Mouse (Mus musculus) bone marrow macrophage, adult 2 months (primary cell): ENCODE results near the gene Cttnbp2. TPM values are rescaled to one million over a fixed set of nuclear protein-coding genes. Genes with fewer than 3 reads are reported as not detected.

Source experiments
- H3K27ac ChIP-seq: 2 replicates; pipeline ENCODE4 v1.5.1; 2012; ENCODE audit warnings: low read depth, low read length; ENCODE audit not compliant: insufficient read depth
- H3K4me1 ChIP-seq: 2 replicates; pipeline ENCODE4 v1.6.1; 2012; ENCODE audit warnings: low read length; ENCODE audit not compliant: control insufficient read depth, insufficient read depth
- H3K4me3 ChIP-seq: 2 replicates; pipeline ENCODE4 v1.5.1; 2012; ENCODE audit warnings: mild to moderate bottlenecking, low read length, moderate library complexity; ENCODE audit not compliant: insufficient read depth
- CTCF ChIP-seq: IDR thresholded peaks from 2 replicates; pipeline ENCODE4 v1.5.1; 2012; ENCODE audit warnings: low read depth, mild to moderate bottlenecking, low read length, moderate library complexity
- POLR2A ChIP-seq: IDR thresholded peaks from 2 replicates; pipeline ENCODE4 v1.6.1; 2012; ENCODE audit warnings: mild to moderate bottlenecking, low read depth, low read length, borderline replicate concordance
- polyA plus RNA-seq: library from polyadenylated mRNA; stranded (reverse); fragments of >200 nt; gene quantifications from 2 replicates; pipeline ENCODE4 v1.2.4, GENCODE M21; 2012; ENCODE audit not compliant: missing spikeins, insufficient read depth, insufficient read length

Cttnbp2 gene
- polyA plus RNA-seq, 1 experiment: not detected

DNA sequence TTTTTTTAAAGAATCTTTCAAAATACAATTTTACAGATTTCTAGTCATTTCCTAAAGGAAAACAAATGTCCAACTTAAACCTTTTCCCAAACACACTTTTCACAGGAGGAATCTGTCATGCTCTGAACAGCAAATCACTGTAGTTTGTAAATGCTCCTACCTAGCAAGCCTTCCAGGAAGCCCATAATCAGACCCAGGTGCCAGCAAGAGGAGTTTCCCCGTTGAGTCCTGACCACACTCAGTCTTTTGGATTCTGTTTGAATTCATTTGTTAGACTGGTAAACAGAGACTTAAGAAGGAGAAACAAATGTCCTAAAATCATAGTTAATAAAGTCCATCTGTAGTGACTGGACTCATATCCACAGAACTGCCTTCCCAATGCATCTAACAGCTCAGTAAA lies 40.1 kb downstream of the Cttnbp2 start:
- no peak overlapping the region for H3K27ac ChIP-seq
- no peak overlapping the region for H3K4me3 ChIP-seq
- no peaks in the 10 kb centered on the region for H3K4me1 ChIP-seq
- no peak for TF ChIP-seq CTCF
- no peak for TF ChIP-seq POLR2A

DNA sequence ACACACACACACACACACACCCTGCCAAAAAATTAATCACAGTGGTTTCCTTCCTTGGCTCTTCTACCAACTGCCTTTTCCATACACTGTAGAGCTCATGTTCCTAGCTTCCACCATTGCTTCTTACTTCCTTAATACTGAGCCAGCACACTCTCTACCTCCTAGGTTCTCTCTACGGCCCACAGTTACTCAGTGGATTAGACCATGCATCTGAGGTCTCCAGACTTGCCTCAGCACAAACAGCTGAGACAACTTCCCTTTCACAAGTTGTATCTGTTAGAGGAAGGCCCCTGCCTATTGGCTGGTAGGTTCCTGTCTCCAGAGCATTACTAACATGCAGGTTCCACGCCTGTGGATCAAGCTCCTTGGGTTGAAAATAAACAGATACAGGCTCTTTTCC lies 45.4 kb downstream of the Cttnbp2 start:
- Histone ChIP-seq H3K4me3 (no peak overlapping the region), H3K4me1 (no peaks in the 10 kb centered on the region), H3K27ac (no peak overlapping the region)
- TF ChIP-seq CTCF (no peak), POLR2A (no peak)

DNA sequence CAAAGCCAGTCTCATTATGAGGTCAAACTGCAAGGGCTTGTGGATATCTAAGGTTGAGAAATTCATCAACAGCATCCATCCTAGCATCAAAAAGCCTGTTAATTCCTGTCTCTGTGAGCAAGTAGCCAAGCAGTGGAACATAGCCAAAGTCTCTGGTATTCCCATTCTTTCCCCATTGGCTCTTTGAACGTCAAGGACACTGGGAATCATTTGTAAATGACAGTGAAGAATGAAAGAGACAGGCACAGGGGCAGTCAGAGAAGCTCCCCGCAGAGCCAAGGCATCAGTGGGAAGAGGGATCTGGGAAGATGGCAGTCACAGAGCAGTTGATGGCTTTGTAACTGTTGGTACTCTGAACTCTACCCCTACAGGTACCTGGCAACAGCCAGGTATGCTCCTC lies 46.9 kb downstream of the Cttnbp2 start:
- TF ChIP-seq CTCF (no peak), POLR2A (no peak)
- no peaks in the 10 kb centered on the region for H3K4me1 ChIP-seq
- H3K27ac ChIP-seq: no peak overlapping the region
- H3K4me3 ChIP-seq: no peak overlapping the region

DNA sequence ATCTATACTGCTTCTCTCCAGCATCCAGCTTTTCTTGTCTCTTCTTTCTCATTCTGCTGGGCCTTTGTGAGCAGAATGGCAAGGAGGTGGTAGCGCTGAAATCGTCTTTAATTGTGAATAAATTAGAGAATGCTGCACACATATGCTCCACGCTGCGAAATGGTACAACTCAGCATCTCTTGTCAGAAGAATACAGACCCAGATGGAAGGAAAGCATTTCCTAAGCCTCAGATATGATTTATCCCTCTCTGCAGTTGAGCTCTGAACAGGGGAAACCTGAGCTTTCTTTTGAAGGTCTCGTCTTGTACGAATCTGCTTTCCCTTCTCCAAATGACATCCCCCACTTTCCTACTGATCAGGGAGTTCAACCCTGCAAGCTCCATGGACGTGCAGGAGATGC lies 48.4 kb downstream of the Cttnbp2 start:
- H3K4me1 ChIP-seq: no peaks in the 10 kb centered on the region
- TF ChIP-seq POLR2A (no peak), CTCF (no peak)
- no peak overlapping the region for H3K27ac ChIP-seq
- no peak overlapping the region for H3K4me3 ChIP-seq

DNA sequence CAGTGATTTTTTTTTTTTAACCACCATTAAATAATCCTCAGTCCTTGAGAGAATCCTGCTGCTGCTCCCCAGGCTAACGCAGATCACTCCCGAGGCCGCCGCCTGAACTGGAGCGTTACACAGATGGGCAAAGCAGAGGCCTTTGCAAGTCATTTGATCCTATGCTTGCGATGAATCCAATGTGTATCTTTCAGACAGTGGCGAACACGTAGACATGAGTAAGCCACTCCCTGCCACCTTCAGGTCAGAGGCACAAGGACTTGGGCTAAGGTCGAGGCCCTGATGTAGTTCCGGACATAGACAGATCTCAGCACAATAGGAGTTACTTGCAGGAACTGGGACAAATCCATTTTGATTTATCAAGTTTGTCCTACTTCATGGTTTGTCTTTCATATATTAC lies 49.0 kb downstream of the Cttnbp2 start:
- no peak overlapping the region for H3K4me3 ChIP-seq
- no peak overlapping the region for H3K27ac ChIP-seq
- no peaks in the 10 kb centered on the region for H3K4me1 ChIP-seq
- TF ChIP-seq POLR2A: no peak
- no peak for TF ChIP-seq CTCF

DNA sequence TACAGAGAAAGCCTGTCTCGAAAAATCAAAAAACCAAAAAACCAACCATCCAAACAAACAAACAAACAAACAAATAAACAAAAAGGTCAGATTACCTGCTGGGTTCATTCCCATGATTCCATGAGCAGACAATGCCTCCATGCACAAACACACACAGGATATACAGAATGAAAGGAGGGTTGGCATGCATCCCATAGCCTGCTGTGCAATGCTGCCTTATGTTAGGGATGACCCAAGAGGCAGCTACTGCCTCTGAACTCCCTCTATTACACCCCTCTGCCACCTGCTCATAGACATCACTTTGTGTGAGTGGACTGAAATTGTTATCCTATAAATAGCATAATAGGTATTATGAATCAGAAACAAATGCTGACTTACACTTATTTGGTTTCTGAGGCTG lies 55.0 kb downstream of the Cttnbp2 start:
- H3K4me3 ChIP-seq: no peak overlapping the region
- H3K27ac ChIP-seq: no peak overlapping the region
- H3K4me1 ChIP-seq: no peaks in the 10 kb centered on the region
- TF ChIP-seq CTCF (no peak), POLR2A (no peak)

DNA sequence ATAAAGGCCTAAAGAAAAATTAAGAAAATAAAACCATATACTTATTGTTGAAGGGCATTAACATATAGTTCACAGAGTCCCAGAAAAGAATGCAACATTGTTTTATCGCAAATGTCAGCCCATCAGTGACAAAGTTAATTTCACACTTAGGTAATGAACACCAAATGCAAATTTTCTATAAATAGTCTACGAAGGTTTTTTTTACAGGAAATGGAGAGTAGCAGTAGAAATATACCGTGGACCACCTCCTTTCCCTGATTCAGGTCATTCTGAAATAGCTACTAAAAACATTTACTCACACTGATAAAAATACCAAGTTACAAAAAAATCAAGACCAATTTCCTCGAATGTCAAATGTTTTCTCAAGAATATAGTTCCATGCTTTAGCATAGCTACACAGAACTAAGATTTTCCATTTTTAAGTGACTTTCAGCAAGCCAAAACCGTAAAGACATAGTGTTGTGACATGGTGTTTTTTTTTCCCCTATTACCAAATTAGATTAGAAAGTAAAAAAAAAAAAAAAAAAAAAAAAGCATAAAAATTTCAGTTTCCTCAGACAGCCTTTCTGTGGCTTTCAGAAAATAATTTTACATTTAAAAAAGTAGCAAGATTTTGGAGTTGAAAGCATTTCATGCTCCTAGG lies 64.0 kb downstream of the Cttnbp2 start:
- no peak for TF ChIP-seq CTCF
- no peak for TF ChIP-seq POLR2A
- no peaks in the 10 kb centered on the region for H3K4me1 ChIP-seq
- H3K4me3 ChIP-seq: no peak overlapping the region
- H3K27ac ChIP-seq: no peak overlapping the region

DNA sequence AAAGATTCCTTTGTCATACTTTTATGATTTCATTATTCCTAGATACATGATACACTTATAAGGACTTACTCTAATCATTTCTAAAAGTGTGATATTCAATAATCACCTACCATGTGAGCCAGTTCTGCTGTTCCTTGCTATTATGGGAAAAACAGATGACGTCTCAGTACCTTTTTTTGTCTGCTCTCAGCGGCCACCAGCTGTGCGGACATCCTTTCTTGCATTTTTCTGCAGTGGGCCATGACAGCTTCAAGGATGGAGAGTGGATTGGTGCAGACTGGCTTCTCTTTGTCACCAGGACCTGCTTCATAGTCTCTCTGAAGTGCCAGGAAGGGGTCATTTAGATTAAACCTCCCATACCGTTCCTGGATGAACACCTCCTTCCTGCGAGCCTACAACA lies 66.6 kb downstream of the Cttnbp2 start:
- no peaks in the 10 kb centered on the region for H3K4me1 ChIP-seq
- TF ChIP-seq POLR2A (no peak), CTCF (no peak)
- H3K27ac ChIP-seq: no peak overlapping the region
- no peak overlapping the region for H3K4me3 ChIP-seq

DNA sequence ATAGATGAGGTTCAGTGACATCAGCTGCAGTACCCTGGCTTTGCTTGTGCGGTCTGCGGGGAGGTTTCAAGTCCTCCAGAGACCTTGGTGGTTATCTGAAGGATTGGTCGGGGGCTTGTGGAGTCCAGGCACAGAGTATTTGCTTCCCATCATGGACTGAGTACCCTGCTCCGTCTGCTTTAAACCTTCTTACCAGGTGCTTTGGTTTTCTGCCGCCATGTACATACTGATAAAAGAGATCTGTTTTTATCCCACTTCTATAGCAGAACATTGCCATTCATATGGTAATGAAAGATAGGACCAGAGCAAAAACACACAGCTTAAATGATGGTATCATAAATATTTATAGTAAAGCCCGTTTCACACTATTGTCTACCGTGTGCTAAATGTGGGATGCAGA lies 67.7 kb downstream of the Cttnbp2 start:
- Histone ChIP-seq H3K4me1 (no peaks in the 10 kb centered on the region), H3K4me3 (no peak overlapping the region), H3K27ac (no peak overlapping the region)
- no peak for TF ChIP-seq CTCF
- TF ChIP-seq POLR2A: no peak

DNA sequence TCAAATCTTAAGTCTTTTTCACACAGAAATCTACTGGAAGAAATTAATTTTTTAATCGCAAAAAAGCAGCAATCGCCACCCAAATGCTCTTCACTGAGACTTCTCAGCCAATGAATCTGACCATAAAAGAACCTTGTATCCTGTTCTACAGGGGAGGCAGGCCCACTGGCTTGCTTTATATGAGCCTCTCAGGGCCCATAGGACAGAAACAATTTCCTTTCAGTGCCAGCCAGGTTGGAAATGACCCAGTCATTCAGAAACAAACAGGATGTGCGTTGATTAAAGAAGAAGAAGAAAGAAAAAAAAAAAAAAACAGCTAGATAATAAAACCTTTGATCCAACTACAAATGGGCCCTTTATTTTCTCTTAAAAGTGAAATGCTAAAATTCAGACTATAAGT lies 68.3 kb downstream of the Cttnbp2 start:
- Histone ChIP-seq H3K4me1 (no peaks in the 10 kb centered on the region), H3K27ac (no peak overlapping the region), H3K4me3 (no peak overlapping the region)
- TF ChIP-seq POLR2A (no peak), CTCF (no peak)

DNA sequence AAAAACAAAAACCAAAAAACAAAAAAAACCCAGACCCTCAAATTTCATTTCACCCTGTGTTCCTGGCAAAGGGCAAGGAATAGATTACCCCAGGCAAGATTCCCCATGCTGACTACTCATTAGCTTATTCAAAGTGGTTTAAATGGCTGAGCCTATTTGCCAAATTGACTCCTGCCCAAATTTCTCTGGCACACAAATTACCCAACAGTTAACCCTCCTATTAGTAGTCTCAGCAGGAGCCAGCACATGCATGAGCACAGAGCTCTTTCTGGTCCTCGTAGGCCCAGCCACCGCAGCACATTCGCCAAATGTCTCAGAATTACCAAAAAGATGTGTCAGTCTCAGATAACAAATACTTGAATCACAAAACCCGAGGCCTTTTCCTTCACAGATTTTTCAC lies 68.9 kb downstream of the Cttnbp2 start:
- Histone ChIP-seq H3K4me1 (no peaks in the 10 kb centered on the region), H3K4me3 (no peak overlapping the region), H3K27ac (no peak overlapping the region)
- TF ChIP-seq CTCF: no peak
- TF ChIP-seq POLR2A: no peak
